Mouse (Mus musculus) thymus, postnatal 4 days (tissue): ENCODE data around the gene Ddr2.
"Not testable (repeated sequence)": the region's sequence is repeated elsewhere in the genome, so short reads cannot be mapped to it uniquely, and the experiment has no call there.

Experiments
- DNase-seq: peaks from one replicate; pipeline ENCODE4 v3.0.0; 2021

Gene Ddr2

DNA sequence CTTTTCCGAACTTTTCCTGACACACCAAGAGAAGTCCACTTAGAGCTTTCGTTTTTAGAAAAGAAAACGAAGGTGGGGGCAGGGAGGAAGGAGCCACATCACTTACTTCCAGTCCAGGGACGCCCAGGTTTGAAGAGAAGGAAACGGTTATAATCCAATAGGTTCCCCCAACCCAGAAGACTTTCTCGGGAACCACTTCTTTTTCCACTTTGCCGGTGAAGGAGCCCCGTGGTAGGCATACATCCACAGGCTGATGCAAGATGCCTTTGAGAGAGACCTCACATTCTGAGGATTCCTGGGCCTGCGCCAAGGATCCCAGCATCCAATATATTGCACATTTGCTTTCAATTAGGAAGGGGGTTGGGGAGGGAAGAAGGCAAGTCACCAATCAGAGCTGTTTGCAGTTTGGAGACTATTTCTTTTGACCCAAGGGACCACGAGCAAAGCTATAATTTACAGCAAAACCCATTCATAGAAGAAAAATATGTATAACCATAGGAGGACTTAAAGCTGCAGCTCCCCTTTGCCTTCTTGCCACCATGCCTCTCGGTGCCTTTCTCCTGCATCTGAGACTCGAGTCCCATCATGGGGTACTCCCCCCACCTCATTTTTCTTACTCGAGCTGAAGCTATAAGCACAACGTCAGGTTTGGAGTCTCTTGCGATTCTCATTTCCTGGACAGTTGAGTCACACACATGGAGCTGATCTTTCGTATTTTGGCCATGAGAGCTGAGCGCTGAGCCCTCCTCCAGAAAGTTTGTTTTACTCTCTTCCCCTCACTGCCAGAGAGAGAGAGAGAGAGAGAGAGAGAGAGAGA, at the start of gene Ddr2:
TSS of gene Ddr2 (minus strand) at position 247 of the 817 bp plus-strand sequence.
- no peak for DNase-seq

GRCm38 (mm10) chr1:170159707-170160106, 49.1 kb upstream of the Ddr2 start:
- no peak for DNase-seq

DNA sequence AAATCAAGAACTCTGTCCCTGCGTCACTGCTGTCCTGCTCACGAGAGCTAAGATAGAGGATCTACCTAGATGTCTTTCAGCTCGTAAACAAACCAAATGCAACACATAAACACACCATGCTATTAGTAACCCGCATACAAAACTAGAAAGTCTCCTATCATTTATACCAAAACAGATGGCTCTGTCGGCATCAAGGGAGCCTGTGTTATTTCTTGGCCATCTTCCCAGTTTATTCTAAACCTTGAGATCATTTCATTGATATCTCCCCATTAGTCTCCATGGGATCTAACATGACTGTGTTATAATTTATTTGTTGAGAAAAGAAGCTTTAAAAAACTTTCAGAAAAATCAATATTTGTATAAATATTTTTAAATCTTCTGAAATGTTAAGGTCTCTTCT, 45.2 kb upstream of the Ddr2 start:
- no peak for DNase-seq

DNA sequence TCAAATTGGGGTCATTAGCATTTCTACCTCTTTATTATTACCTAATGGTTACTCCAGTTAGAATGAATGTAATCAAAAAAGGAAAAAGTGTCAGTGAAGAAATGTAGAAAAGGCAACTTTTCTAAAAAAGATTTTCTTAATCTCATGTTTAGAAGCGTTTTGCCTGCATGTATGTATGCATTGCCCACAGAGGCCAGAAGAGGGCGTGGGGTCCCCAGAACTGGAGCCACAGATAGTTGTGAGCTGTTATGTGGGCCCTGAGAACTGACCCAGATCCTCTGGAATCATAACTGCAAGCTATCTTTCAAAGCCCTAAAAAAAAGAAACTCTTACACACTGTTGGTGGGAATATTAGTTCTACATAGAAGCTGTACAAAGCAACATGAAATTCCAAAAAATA, 44.7 kb upstream of the Ddr2 start:
- DNase-seq: no peak

DNA sequence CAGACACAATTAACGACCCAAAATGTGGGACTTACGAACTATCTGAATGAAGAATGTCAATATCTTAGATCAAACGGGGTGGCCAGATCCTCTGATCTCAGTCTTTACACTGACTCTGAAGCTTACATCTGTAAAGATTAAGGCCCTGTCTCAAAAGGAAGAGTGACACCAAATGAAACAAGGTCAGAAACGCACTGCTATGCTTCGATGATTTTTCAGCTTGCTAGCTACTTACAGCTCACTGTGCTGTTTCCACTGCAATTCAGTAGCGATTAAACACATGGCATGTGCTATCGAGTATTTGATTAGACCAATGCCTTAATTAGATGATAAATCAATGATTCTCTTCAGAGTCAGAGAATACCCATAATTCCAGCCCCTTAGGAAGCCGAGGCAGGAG, 43.4 kb upstream of the Ddr2 start:
- no peak for DNase-seq

GRCm38 (mm10) chr1:170152552-170152951, 42.0 kb upstream of the Ddr2 start:
- no peak for DNase-seq

GRCm38 (mm10) chr1:170150870-170151269, 40.3 kb upstream of the Ddr2 start:
- no peak for DNase-seq

GRCm38 (mm10) chr1:170149756-170150155, 39.2 kb upstream of the Ddr2 start:
- no peak for DNase-seq

DNA sequence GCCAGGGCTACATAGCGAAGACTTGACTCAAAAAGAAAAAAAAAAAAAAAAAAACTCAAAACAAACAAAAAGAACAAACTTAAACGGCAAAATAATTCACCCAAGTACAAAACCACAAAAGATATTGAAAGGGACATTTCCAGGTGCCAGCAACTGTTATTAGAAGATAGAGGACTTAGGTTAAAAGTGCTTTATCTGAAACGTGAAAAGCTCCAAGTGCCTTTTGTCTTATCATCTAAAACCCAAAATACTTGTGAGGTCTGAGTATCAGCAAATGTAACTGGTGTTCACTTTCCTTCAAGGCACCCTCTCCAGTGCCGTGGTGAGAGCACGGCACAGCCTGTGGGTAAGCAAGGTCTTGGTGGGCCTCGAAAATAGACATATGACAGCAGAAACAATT, 38.0 kb upstream of the Ddr2 start:
- no peak for DNase-seq

GRCm38 (mm10) chr1:170147651-170148448, 37.3 kb upstream of the Ddr2 start:
- DNase-seq: peak; percentile 23

- no peak for DNase-seq
Observed at GRCm38 (mm10) chr1:170145606-170146005, 35.0 kb upstream of the Ddr2 start.

DNA sequence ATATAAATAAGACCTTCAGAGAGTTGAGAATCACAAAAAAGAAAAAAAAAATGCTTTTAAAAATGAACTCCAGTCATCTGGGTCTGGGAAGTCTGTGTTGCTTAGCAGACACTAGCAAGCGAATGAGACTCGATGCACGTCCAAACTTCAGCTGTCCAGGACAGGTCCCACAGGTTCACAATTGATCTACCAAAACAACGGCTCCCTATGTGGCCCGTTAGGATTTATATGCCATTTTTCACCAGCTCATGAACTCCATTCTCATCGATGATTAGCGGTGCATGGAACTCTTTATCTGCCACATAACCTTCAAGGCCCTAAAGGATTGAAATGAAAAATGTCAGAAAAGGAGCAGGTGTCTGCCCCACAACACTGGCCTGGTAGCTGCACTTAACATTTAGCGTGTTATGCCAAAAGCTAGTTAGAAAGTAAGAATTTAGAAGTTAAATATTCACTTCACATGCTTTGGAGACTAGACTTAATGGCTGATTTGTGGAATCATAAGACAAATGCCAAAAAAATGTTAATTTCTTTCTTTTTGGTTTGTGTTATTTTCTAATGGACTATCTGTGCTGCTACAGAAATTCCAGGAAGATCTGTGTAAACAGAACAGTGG, 31.8 kb upstream of the Ddr2 start:
- no peak for DNase-seq

GRCm38 (mm10) chr1:170141626-170142025, 31.1 kb upstream of the Ddr2 start:
- no peak for DNase-seq

DNA sequence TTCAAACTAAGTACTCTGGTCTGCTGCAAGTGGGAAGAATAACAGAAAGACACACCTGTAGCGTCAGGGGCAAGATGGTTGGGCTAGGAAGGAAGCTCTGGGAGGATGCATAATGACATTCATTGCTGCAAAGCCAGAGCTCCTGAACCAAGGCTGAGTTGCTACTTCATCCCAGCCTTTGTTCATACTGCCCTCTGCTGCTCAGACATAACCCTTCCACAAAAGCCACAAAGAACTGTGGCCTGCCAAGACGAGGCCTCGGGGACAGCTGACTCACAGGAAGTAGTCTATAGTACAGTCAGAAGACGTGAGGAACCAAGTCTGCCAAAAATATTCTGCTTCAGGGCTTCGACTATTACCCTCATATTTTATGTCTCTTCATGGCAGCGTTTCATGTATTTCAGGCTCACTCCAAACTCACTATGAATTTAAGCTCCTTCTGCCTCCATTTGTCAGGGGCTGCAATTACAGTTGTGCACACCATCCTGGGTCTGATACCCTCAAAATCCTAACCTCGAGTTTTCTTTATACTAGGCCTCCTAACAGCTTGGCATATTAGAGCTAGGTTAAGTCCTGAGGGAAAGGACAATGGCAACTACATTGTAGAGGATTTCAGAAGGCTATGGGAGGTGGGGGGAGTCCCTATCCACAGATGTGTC, 25.9 kb upstream of the Ddr2 start:
- DNase-seq: peak; percentile 58

GRCm38 (mm10) chr1:170134264-170134663, 23.7 kb upstream of the Ddr2 start:
- DNase-seq: no peak

- DNase-seq: no peak
Observed at GRCm38 (mm10) chr1:170130962-170131361, 20.4 kb upstream of the Ddr2 start.

- no peak for DNase-seq
Observed at GRCm38 (mm10) chr1:170124644-170125043, 14.1 kb upstream of the Ddr2 start.

DNA sequence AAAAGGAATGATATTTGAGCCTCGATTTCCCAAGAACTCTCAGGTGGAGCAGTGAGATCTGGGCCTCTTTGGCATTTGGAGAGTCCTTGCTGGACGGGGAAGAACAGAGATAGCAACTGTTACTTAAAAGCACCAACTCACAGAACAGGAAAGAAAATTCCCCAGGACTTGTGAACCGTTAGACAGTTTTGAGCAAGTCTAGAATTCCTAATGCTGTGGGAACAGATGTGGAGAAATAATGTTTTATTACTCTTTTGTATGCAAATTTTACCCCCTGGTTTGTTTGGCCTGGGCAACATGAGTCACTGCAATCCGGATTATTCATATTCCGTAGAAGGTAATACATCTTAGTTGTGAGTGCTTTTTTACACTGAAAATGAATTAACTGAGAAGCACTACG, 3.1 kb upstream of the Ddr2 start:
- DNase-seq: no peak

GRCm38 (mm10) chr1:170112261-170112660, 1.7 kb upstream of the Ddr2 start:
- DNase-seq: no peak

DNA sequence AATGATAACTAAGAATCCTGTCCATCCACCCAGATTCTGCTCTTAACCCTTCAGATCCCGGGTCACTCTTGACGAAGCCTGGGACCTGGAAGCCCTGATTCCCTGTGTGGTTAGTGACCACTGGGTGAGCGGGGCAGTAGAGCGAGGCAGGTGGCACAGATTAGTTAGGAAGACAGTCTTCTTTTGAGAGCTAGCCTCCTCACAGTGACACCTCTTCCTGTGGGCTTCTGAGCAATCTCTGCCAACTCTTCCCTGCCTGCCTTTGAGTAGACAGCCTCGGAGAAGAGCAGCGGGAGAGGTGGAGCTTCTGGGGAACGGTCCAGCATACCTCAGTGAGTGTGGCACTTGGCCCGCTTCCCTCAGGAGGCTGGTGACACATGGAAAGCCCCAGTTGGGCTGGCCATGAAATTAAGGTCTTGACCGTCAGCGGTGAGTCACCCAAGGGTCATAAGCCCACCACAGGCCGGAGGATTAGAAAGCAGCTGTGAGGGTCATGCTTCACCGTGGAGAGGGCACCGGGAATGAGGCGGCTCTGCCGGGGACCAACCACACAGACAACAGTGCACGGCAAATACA, 1.2 kb upstream of the Ddr2 start:
- no peak for DNase-seq

DNA sequence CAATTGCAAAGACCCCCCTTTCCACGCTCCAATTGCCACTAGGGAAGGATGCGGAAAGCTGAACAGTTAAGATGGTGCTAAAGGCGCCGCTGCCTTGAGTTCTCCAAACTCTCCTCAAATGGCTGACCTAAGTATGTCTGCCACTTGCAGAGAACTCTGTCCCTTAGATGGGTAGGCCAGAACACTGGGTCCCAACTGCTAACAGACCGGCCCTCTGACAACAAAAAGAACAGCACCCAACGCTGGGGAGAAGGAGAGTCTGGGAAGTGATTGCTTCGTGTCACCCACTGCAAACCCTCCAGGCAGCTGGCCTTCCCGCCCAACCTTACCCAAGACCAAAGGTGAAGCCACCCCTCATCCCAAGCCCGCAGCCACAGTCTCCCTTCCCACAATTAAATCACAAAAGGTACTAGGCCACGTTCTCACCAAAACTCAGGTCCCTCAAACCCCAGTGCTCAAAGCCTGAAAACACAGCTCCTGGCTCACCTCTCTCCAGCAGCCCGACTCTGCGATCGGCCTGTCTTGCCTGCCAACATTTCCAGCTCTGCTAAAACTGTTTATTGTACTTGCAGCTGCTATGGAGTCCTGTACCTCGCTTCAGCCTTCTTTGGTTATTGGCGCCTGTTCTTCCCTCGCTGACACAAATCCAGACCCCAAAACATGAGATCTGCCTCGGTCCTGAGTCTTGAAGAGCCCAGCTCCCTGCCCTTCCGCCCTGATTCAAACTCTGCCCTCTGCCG, 616 bp downstream of the Ddr2 start:
- no peak for DNase-seq

GRCm38 (mm10) chr1:170102814-170103213, 7.7 kb downstream of the Ddr2 start:
- DNase-seq: not testable (repeated sequence)
